Mouse (Mus musculus) spleen, adult 12 weeks (tissue): ENCODE data around the gene Stk36.

ENCODE experiments used
- DNase-seq: peaks from one replicate; pipeline ENCODE4 v3.0.0; 2022; ENCODE audit warnings: low spot score

Gene Stk36

GRCm38 (mm10) chr1:74601267-74601962 is at the start of gene Stk36, which contains the start of gene Rnf25:
TSS of gene Stk36 (plus strand) at chr1:74601445.
TSS of gene Rnf25 (minus strand) at chr1:74601397.
- peak; percentile 65 for DNase-seq

GRCm38 (mm10) chr1:74559061-74559460 is 42.2 kb upstream of the Stk36 start:
- no peak for DNase-seq

- no peak for DNase-seq
Measured at GRCm38 (mm10) chr1:74565834-74566233, 35.4 kb upstream of the Stk36 start.

- no peak for DNase-seq
Measured at GRCm38 (mm10) chr1:74569739-74570719, 31.2 kb upstream of the Stk36 start.

GRCm38 (mm10) chr1:74582621-74583020 is 18.6 kb upstream of the Stk36 start:
- no peak for DNase-seq

GRCm38 (mm10) chr1:74584616-74585398 is 16.4 kb upstream of the Stk36 start:
- DNase-seq: no peak

- no peak for DNase-seq
Measured at GRCm38 (mm10) chr1:74587233-74587772, 13.9 kb upstream of the Stk36 start.

GRCm38 (mm10) chr1:74587773-74588445 is 13.3 kb upstream of the Stk36 start, which contains the start of the genes Zfp142 and Bcs1l:
TSS of gene Zfp142 (minus strand) at chr1:74588246.
TSS of gene Bcs1l (plus strand) at chr1:74588289.
- peak; percentile 92 for DNase-seq

GRCm38 (mm10) chr1:74594434-74594833 is 6.8 kb upstream of the Stk36 start:
- DNase-seq: no peak

GRCm38 (mm10) chr1:74600501-74601266 is 561 bp upstream of the Stk36 start:
- DNase-seq: no peak

- no peak for DNase-seq
Measured at GRCm38 (mm10) chr1:74624183-74624582, 22.9 kb downstream of the Stk36 start.

- no peak for DNase-seq
Measured at GRCm38 (mm10) chr1:74626076-74626475, 24.8 kb downstream of the Stk36 start.

- no peak for DNase-seq
Measured at GRCm38 (mm10) chr1:74628001-74628400, 26.8 kb downstream of the Stk36 start.

GRCm38 (mm10) chr1:74632734-74633133 is 31.5 kb downstream of the Stk36 start:
- no peak for DNase-seq

GRCm38 (mm10) chr1:74643524-74643923 is 42.3 kb downstream of the Stk36 start:
- no peak for DNase-seq

GRCm38 (mm10) chr1:74643926-74644325 is 42.7 kb downstream of the Stk36 start:
- DNase-seq: no peak

GRCm38 (mm10) chr1:74661448-74662195 is 60.4 kb downstream of the Stk36 start, which contains the start of gene Ttll4:
TSS of gene Ttll4 (plus strand) at chr1:74661745.
- DNase-seq: peak; percentile 75

GRCm38 (mm10) chr1:74662253-74662865 is 61.1 kb downstream of the Stk36 start:
- DNase-seq: no peak

GRCm38 (mm10) chr1:74665153-74665552 is 63.9 kb downstream of the Stk36 start:
- DNase-seq: no peak
